Mouse (Mus musculus): ENCODE results near the gene Gpatch2. TPM values are rescaled to one million over a fixed set of nuclear protein-coding genes. Genes with fewer than 3 reads are reported as not detected.
A peak's percentile ranks its signal among the peaks of the same experiment; 100 is the strongest.

Gene Gpatch2
- 22.2 and 22.6 TPM in 2 replicates for polyA plus RNA-seq (2015; fragmentation: Nextera tagmentation; extraction: Ambion mirVana)

DNA sequence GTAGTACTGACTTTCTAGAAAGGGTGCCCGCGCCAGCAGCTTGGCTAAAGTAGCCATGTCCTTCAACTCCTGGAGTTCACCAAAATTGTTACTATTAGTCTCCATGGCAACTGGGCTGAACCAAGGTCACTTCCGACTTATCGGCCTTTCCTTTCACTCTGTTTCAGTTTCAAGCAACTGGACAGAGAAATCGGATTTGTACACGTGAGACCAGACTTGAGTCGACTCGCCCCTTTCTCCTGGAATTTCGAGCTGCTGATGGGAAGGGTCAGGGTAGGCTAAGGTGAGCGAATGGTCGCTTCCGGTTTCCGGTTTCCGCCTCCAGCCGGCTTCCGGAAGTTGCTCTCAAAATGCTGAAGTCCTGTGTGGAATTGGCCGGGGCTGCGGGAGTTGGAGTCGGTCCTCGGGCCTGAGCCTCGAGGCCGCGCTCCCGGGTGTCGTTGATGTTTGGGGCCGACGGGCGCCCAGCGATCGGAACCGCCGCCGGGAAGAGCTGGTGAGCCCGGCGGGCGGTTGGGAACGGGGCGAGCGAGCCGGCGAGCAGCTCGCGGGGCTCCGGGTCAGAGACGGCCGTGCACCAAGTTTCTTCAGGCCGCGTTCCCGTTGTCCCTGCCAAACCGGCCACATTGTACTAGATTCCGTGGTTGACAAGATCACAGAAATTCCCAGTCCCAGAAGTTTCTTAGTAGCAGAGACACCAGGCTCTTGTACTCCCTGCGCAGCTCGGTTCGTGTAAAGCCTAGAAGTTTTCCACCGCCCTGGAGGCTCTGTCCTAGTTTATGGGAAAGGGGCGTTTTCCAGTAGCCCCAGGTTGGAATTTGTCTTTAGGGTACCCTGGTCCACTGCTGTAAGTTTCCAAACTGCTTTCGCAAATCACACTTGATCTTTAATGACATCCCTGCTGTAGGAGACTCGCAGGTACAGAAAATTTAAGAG, at the start of gene Gpatch2, which contains the start of gene Spata17:
Gpatch2 (plus strand) TSS at position 328 of the 936 bp plus-strand sequence.
Spata17 (minus strand) TSS at position 285 of the 936 bp plus-strand sequence.
- Histone ChIP-seq H3K27me3 (no peaks in the 10 kb centered on the region), H3K36me3 (no peaks in the 10 kb centered on the region), H3K9me3 (no peaks in the 10 kb centered on the region), H3K4me3 (peak within 1 kb of the TSS; percentile 91), H3K9ac (peak within 1 kb of the TSS; percentile 88), H3K4me2 (peak within 1 kb of the TSS; percentile 80), H3K4me1 (peaks cover 4% of the 10 kb centered on the region), H3K27ac (peak within 1 kb of the TSS; percentile 84)
- WGBS, result 1% methylated on average over 58 of the region's 58 CpGs
- ATAC-seq (ENCODE audit: insufficient number of reproducible peaks, insufficient read depth, low FRiP score, low TSS enrichment, low read depth), result peak; percentile 76

- H3K4me3 ChIP-seq, result no peak overlapping the region
- 71% methylated on average over 7 of the region's 7 CpGs for WGBS
- H3K4me1 ChIP-seq, result no peaks in the 10 kb centered on the region
- no peak overlapping the region for H3K27ac ChIP-seq
- H3K9ac ChIP-seq, result no peak overlapping the region
- H3K4me2 ChIP-seq, result no peak overlapping the region
- ATAC-seq (ENCODE audit: insufficient number of reproducible peaks, insufficient read depth, low FRiP score, low TSS enrichment, low read depth), result no peak
- no peaks in the 10 kb centered on the region for H3K9me3 ChIP-seq
- H3K36me3 ChIP-seq, result no peaks in the 10 kb centered on the region
- H3K27me3 ChIP-seq, result no peaks in the 10 kb centered on the region
Observed at GRCm38 (mm10) chr1:187169646-187170045, 45.7 kb upstream of the Gpatch2 start.

DNA sequence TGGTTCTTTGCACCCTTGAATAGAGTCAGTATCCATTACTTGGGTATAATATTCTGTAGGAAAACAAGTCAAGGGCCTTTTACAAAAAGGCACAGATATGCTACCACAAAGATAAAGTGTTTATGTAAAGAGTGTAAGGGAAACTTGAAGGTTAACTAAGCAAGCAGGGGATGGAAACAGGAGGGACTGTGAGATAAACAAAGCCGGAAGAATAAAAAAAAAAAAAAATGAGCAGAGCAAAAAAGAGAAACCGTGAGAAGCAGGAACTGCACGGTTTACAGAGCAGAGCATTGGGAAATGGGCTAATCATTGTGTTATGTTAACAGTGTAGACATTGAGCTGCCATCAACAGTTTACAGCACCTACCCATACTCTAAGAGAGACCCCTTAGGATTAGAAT, 44.9 kb upstream of the Gpatch2 start:
- ATAC-seq (ENCODE audit: insufficient number of reproducible peaks, insufficient read depth, low FRiP score, low TSS enrichment, low read depth), result no peak

GRCm38 (mm10) chr1:187175991-187176390, 39.3 kb upstream of the Gpatch2 start:
- Histone ChIP-seq H3K27ac (no peak overlapping the region), H3K36me3 (no peaks in the 10 kb centered on the region), H3K27me3 (no peaks in the 10 kb centered on the region), H3K9ac (no peak overlapping the region), H3K4me1 (no peaks in the 10 kb centered on the region), H3K4me3 (no peak overlapping the region), H3K9me3 (no peaks in the 10 kb centered on the region), H3K4me2 (no peak overlapping the region)
- WGBS, result 88% methylated on average over 1 of the region's 1 CpGs
- ATAC-seq (ENCODE audit: insufficient number of reproducible peaks, insufficient read depth, low FRiP score, low TSS enrichment, low read depth), result no peak

More for the DNA sequence above, 44.9 kb upstream of the Gpatch2 start:
- 81% methylated on average over 3 of the region's 3 CpGs for WGBS
- Histone ChIP-seq H3K27me3 (no peaks in the 10 kb centered on the region), H3K36me3 (no peaks in the 10 kb centered on the region), H3K4me3 (no peak overlapping the region), H3K9ac (no peak overlapping the region), H3K4me2 (no peak overlapping the region), H3K4me1 (no peaks in the 10 kb centered on the region), H3K9me3 (no peaks in the 10 kb centered on the region), H3K27ac (no peak overlapping the region)

DNA sequence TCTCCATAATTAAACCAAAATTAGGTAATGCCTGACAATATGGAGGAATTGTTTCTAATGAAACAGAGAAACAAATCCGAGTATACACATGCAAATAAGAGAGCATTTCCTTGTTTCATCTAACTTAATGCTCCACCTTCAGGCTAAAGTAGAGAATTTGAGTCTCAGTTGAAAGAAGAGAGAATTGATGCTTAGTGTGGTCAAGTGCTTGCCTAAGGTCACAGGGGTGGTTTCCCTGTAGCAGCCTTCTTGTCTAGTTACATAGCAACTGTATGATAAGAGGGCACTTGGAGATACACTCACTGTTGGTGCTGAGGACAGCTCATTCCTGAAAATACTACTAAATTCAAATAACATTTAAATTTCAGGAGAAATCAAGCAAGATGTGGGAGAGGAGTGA, 36.8 kb upstream of the Gpatch2 start:
- Histone ChIP-seq H3K4me1 (no peaks in the 10 kb centered on the region), H3K27me3 (no peaks in the 10 kb centered on the region), H3K27ac (no peak overlapping the region), H3K4me2 (no peak overlapping the region), H3K9ac (no peak overlapping the region), H3K36me3 (no peaks in the 10 kb centered on the region), H3K4me3 (no peak overlapping the region), H3K9me3 (no peaks in the 10 kb centered on the region)
- WGBS, result 63% methylated on average over 1 of the region's 1 CpGs
- ATAC-seq (ENCODE audit: insufficient number of reproducible peaks, insufficient read depth, low FRiP score, low TSS enrichment, low read depth), result no peak

GRCm38 (mm10) chr1:187205506-187205905, 9.8 kb upstream of the Gpatch2 start:
- H3K36me3 ChIP-seq, result no peaks in the 10 kb centered on the region
- no peak overlapping the region for H3K9ac ChIP-seq
- no peaks in the 10 kb centered on the region for H3K27me3 ChIP-seq
- no peak for ATAC-seq (ENCODE audit: insufficient number of reproducible peaks, insufficient read depth, low FRiP score, low TSS enrichment, low read depth)
- 80% methylated on average over 6 of the region's 6 CpGs for whole genome bisulfite sequencing
- no peaks in the 10 kb centered on the region for H3K9me3 ChIP-seq
- no peaks in the 10 kb centered on the region for H3K4me1 ChIP-seq
- no peak overlapping the region for H3K27ac ChIP-seq
- H3K4me2 ChIP-seq, result no peak overlapping the region
- no peak overlapping the region for H3K4me3 ChIP-seq

DNA sequence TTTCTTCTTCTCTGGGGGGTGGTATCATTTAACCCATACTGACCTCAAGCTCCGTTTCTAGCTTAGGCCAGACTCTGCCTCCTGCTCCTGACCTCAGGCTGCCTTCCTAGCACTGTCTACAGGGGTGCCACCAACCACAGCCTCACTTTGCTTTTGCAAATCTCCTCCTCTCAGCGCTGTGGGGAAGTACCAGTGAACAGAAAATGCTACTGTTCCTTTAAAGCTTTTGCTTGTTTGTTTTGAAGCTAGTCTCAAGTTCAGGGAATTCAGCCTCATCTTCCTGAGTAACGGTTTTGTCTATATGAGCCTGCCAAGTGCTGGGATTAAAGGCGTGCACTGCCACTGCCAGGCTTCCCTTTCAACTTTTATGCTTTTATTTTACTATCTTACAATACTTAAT, 5.8 kb upstream of the Gpatch2 start:
- H3K9ac ChIP-seq, result no peak overlapping the region
- H3K36me3 ChIP-seq, result no peaks in the 10 kb centered on the region
- H3K4me2 ChIP-seq, result no peak overlapping the region
- no peaks in the 10 kb centered on the region for H3K9me3 ChIP-seq
- 51% methylated on average over 4 of the region's 4 CpGs for WGBS
- H3K27ac ChIP-seq, result no peak overlapping the region
- H3K4me3 ChIP-seq, result no peak overlapping the region
- H3K4me1 ChIP-seq, result no peaks in the 10 kb centered on the region
- no peak for ATAC-seq (ENCODE audit: insufficient number of reproducible peaks, insufficient read depth, low FRiP score, low TSS enrichment, low read depth)
- H3K27me3 ChIP-seq, result no peaks in the 10 kb centered on the region

DNA sequence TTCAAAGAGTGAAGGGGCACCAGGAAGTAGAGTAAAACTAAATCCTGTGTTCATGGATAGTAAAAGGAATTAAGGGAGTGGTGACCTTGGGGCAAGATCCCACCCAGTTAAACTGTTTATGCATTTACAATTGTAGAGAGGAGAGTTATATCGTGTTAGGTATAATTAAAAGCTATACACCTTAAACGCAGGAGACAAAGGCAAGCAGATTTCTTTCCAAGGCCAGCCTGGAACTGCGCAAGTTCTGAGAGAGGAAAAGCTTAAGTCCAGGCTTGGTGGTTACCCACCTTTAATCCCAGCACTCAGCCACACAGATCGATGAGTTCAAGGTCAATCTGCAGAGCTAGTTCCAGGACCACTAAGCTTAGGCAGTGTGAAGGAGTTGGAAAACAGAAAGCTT, 4.6 kb upstream of the Gpatch2 start:
- no peak overlapping the region for H3K27ac ChIP-seq
- no peak overlapping the region for H3K4me3 ChIP-seq
- no peak overlapping the region for H3K9ac ChIP-seq
- no peaks in the 10 kb centered on the region for H3K36me3 ChIP-seq
- no peak for ATAC-seq (ENCODE audit: insufficient number of reproducible peaks, insufficient read depth, low FRiP score, low TSS enrichment, low read depth)
- H3K9me3 ChIP-seq, result no peaks in the 10 kb centered on the region
- 84% methylated on average over 4 of the region's 4 CpGs for WGBS
- H3K4me1 ChIP-seq, result no peaks in the 10 kb centered on the region
- H3K27me3 ChIP-seq, result no peaks in the 10 kb centered on the region
- no peak overlapping the region for H3K4me2 ChIP-seq

- H3K36me3 ChIP-seq, result no peaks in the 10 kb centered on the region
- no peak overlapping the region for H3K4me3 ChIP-seq
- 95% methylated on average over 9 of the region's 9 CpGs for WGBS
- H3K4me1 ChIP-seq, result peaks cover 4% of the 10 kb centered on the region
- H3K9ac ChIP-seq, result no peak overlapping the region
- ATAC-seq (ENCODE audit: insufficient number of reproducible peaks, insufficient read depth, low FRiP score, low TSS enrichment, low read depth), result no peak
- H3K9me3 ChIP-seq, result no peaks in the 10 kb centered on the region
- no peak overlapping the region for H3K4me2 ChIP-seq
- no peak overlapping the region for H3K27ac ChIP-seq
- H3K27me3 ChIP-seq, result no peaks in the 10 kb centered on the region
Observed at GRCm38 (mm10) chr1:187216620-187217410, 1.5 kb downstream of the Gpatch2 start.

DNA sequence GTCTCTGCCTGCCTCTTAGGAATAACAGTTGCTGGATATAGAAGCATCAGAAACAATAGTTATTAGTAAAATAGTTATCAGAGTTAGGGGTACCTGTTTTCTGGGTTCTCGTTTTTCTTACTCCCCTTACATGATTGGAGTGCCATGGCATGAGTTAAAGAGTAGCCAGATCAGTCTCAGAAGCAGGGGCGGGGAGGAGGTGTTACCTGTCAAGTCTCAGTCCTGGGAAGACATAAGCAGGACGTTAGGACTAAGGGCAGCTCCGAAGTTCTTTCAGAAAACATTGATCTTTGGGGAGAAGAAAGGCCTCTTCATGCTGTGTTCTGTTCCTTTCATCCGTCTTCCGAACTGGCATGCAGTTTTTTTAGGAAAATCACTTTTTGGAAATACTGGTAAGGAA, 5.4 kb downstream of the Gpatch2 start:
- no peak overlapping the region for H3K9ac ChIP-seq
- no peaks in the 10 kb centered on the region for H3K27me3 ChIP-seq
- peaks cover 4% of the 10 kb centered on the region for H3K4me1 ChIP-seq
- peaks cover 3% of the 10 kb centered on the region for H3K36me3 ChIP-seq
- no peaks in the 10 kb centered on the region for H3K9me3 ChIP-seq
- H3K4me3 ChIP-seq, result no peak overlapping the region
- H3K4me2 ChIP-seq, result no peak overlapping the region
- 81% methylated on average over 6 of the region's 6 CpGs for WGBS
- ATAC-seq (ENCODE audit: insufficient number of reproducible peaks, insufficient read depth, low FRiP score, low TSS enrichment, low read depth), result no peak
- no peak overlapping the region for H3K27ac ChIP-seq

DNA sequence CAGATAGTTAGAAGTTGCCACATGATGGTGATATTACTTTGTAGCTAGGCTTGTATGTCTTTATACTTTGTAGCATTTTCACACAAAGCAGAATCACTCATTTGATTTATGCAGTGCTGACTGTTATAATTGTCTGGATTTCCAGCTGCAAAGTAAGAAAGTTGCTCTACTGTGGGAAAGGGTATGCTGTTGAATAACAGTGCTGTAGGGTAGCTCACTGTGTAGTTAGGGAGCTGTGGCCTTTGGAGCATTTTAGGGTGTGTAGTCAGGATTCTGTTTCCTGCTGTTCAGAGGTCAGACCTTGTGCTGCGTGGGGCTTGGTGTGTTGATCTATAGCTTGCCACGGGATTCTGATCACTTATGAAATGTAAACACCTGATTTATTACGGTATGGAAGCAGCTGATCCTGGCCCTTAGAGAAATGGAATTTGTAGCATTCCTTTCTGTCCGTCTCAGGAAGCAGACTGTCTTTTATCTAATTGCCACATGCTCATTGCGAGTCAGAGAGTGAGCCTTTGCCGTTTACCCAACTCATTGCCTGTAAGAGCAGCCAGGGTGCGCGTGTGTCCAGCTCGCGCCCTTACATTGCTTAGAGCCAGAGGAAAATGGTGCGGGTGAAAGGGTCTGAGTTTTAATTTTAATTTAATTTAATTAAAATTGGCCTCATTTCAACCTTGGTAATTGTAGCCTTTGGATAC, 11.2 kb downstream of the Gpatch2 start:
- Histone ChIP-seq H3K4me1 (peaks cover 8% of the 10 kb centered on the region; the same call in 1 of the 2 replicates), H3K9me3 (no peaks in the 10 kb centered on the region), H3K4me2 (no peak overlapping the region), H3K27ac (no peak overlapping the region), H3K4me3 (no peak overlapping the region), H3K36me3 (peaks cover 15% of the 10 kb centered on the region), H3K9ac (no peak overlapping the region), H3K27me3 (no peaks in the 10 kb centered on the region)
- WGBS, result 67% methylated on average over 11 of the region's 11 CpGs
- no peak for ATAC-seq (ENCODE audit: insufficient number of reproducible peaks, insufficient read depth, low FRiP score, low TSS enrichment, low read depth)

Data from embryonic facial prominence, embryonic 13.5 days (tissue).